Mouse (Mus musculus) liver, postnatal 0 days (tissue): Measurements from ENCODE around the gene Bpifa5.

Source experiments
- CTCF ChIP-seq: sonication (generic); IDR thresholded peaks from 2 replicates; pipeline ENCODE4 v1.5.1; 2016; ENCODE audit warnings: antibody characterized with exemption, low read depth
- EP300 ChIP-seq: IDR thresholded peaks from 2 replicates; pipeline ENCODE4 v1.6.1; 2016; ENCODE audit warnings: antibody characterized with exemption, low read depth, mild to moderate bottlenecking

- no peak for TF ChIP-seq CTCF
- TF ChIP-seq EP300, result no peak
These were observed 32.3 kb upstream of the Bpifa5 start, which contains the start of gene Bpifa3 for GRCm38 (mm10) chr2:154130120-154130519.
